Mouse (Mus musculus): ENCODE measurements at regions not wholly inside any gene's neighbourhood (a gene's known extent, or its start where the extent isn't known, plus 50 kb on each side); places are given as distances from the start of the nearest gene placed in this dataset.

DNA sequence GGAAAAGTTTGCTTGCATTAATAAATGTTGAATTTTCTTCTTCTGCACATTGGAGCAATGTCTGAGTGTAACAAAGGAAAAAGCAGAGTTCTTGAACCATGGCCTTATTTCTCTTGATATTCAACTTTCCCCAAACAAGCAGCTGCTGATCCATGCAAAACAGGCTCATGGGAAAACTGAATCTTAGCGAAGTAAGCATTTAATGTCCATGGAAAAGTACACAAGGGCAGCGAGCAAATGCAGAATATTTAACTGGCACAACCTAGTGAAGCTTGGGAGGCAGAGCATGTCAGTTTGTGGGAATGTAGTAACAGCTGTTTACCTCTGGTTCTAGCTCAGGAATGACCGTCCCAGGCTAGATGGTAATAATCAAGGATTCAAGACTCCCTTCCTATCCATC, 766.7 kb downstream of the Nr2f2 start:
- no peaks in the 10 kb centered on the region for H3K9me3 ChIP-seq (ENCODE audit: control insufficient read depth, low read depth, low read length)
- no peak overlapping the region for H3K9ac ChIP-seq (replicated peaks; ENCODE audit: low read depth, low read length)
- H3K27me3 ChIP-seq (ENCODE audit: control insufficient read depth, insufficient read depth, low read length), result no peaks in the 10 kb centered on the region

DNA sequence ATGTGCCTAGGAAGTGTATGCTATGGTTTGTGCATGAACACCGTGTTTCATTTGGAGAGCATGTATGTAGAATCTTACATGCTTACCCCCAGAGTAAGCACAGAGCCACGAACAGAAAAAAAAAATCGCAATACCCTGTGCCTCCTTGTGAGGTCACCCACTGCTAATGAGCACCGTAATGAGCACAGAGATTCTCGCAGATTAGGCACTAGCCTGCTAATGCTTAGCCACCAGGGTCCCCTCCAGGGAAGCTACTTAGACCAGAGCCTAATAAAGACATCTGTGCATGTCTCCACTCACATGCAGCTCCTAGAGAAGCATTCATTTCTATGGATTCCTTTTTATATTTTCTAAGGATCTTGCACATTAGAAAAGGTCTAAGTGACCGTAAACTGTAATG, 780.8 kb downstream of the Nr2f2 start:
- no peaks in the 10 kb centered on the region for H3K36me3 ChIP-seq (ENCODE audit: control insufficient read depth, insufficient read depth, low read length)
- no peaks in the 10 kb centered on the region for H3K27me3 ChIP-seq (ENCODE audit: control insufficient read depth, insufficient read depth, low read length)
- 55% methylated on average over 6 of the region's 6 CpGs for WGBS
- ATAC-seq (ENCODE audit: insufficient number of reproducible peaks, insufficient read depth, low FRiP score, low read depth), result no peak
- H3K27ac ChIP-seq (ENCODE audit: low read length), result no peak overlapping the region
- H3K4me2 ChIP-seq (replicated peaks; ENCODE audit: low read depth, low read length), result no peak overlapping the region
- H3K9me3 ChIP-seq (ENCODE audit: control insufficient read depth, low read depth, low read length), result no peaks in the 10 kb centered on the region
- H3K9ac ChIP-seq (replicated peaks; ENCODE audit: low read depth, low read length), result no peak overlapping the region
- no peak overlapping the region for H3K4me3 ChIP-seq (ENCODE audit: low read depth, low read length)
- no peaks in the 10 kb centered on the region for H3K4me1 ChIP-seq (ENCODE audit: control insufficient read depth, insufficient read depth, low read length)

More for the DNA sequence above, 766.7 kb downstream of the Nr2f2 start:
- Histone ChIP-seq H3K4me1 (ENCODE audit: control insufficient read depth, insufficient read depth, low read length) (no peaks in the 10 kb centered on the region), H3K4me2 (replicated peaks; ENCODE audit: low read depth, low read length) (no peak overlapping the region), H3K36me3 (ENCODE audit: control insufficient read depth, insufficient read depth, low read length) (no peaks in the 10 kb centered on the region), H3K27ac (ENCODE audit: low read length) (no peak overlapping the region), H3K4me3 (ENCODE audit: low read depth, low read length) (no peak overlapping the region)
- WGBS, result 73% methylated on average over 3 of the region's 3 CpGs
- no peak for ATAC-seq (ENCODE audit: insufficient number of reproducible peaks, insufficient read depth, low FRiP score, low read depth)

DNA sequence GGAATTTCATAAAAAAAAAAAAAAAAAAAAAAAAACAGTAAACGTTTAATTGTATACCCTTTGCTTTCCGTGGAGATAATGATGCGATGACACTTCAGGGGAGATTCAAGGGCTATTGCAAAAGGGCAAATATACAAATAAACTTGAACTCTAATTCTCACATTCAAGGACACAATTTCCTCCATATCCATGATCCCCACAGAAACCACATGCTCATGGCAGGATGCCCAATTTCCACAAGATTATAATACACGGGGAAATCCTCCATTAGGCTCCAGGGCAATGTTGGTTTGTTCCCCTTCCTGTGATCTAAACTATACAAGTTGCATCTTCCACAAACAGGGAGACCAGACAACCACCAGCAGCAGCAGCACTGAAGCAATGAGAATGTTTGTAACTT, 781.4 kb downstream of the Nr2f2 start:
- Histone ChIP-seq H3K27ac (ENCODE audit: low read length) (no peak overlapping the region), H3K9me3 (ENCODE audit: control insufficient read depth, low read depth, low read length) (no peaks in the 10 kb centered on the region), H3K27me3 (ENCODE audit: control insufficient read depth, insufficient read depth, low read length) (no peaks in the 10 kb centered on the region), H3K36me3 (ENCODE audit: control insufficient read depth, insufficient read depth, low read length) (no peaks in the 10 kb centered on the region), H3K9ac (replicated peaks; ENCODE audit: low read depth, low read length) (no peak overlapping the region), H3K4me1 (ENCODE audit: control insufficient read depth, insufficient read depth, low read length) (no peaks in the 10 kb centered on the region), H3K4me3 (ENCODE audit: low read depth, low read length) (no peak overlapping the region), H3K4me2 (replicated peaks; ENCODE audit: low read depth, low read length) (no peak overlapping the region)
- WGBS, result 70% methylated on average over 4 of the region's 4 CpGs
- ATAC-seq (ENCODE audit: insufficient number of reproducible peaks, insufficient read depth, low FRiP score, low read depth), result no peak

DNA sequence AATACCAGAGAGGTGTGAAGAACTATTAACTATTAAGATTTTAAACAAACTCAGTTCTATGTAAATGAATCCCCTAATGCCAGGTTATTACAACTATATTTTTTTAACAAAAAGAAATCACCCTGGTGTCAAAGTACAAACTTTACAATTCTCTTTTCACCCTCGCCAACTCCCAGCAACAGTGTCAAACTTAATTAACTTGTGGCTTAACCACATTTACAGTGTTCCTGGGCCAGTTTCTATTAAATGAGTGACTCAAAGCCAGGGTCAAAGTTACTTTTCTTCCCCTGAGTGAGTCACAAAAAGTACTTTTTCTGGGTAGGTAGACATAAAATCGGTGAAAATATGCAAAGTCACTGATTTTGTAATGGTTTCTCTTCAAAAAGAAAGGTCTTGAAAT, 782.0 kb downstream of the Nr2f2 start:
- Histone ChIP-seq H3K4me2 (replicated peaks; ENCODE audit: low read depth, low read length) (no peak overlapping the region), H3K27ac (ENCODE audit: low read length) (no peak overlapping the region), H3K36me3 (ENCODE audit: control insufficient read depth, insufficient read depth, low read length) (no peaks in the 10 kb centered on the region), H3K27me3 (ENCODE audit: control insufficient read depth, insufficient read depth, low read length) (no peaks in the 10 kb centered on the region), H3K4me1 (ENCODE audit: control insufficient read depth, insufficient read depth, low read length) (no peaks in the 10 kb centered on the region), H3K9me3 (ENCODE audit: control insufficient read depth, low read depth, low read length) (no peaks in the 10 kb centered on the region), H3K4me3 (ENCODE audit: low read depth, low read length) (no peak overlapping the region), H3K9ac (replicated peaks; ENCODE audit: low read depth, low read length) (no peak overlapping the region)
- 86% methylated on average over 2 of the region's 2 CpGs for WGBS
- no peak for ATAC-seq (ENCODE audit: insufficient number of reproducible peaks, insufficient read depth, low FRiP score, low read depth)

DNA sequence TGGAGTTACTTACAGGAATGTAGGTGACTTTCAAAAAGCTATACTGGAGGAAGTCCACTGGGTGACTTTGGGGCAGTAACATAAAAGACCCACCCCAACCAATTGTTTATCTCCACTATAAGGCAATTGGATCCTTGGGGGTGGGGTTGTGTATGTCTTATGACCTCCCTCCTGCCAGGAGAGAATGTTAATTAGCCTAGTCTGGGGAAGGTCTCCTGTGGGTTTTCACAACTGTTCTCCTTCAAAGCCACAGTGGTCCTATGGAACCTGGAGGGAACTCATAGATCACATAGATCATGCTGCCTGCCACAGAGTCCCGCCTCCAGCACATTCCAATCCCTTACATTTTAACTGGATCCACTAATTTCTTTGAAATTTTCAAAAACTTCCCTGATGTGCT, 782.6 kb downstream of the Nr2f2 start:
- no peak overlapping the region for H3K9ac ChIP-seq (replicated peaks; ENCODE audit: low read depth, low read length)
- no peaks in the 10 kb centered on the region for H3K27me3 ChIP-seq (ENCODE audit: control insufficient read depth, insufficient read depth, low read length)
- H3K36me3 ChIP-seq (ENCODE audit: control insufficient read depth, insufficient read depth, low read length), result no peaks in the 10 kb centered on the region
- WGBS, result 52% methylated on average over 1 of the region's 1 CpGs
- no peak overlapping the region for H3K4me3 ChIP-seq (ENCODE audit: low read depth, low read length)
- no peak overlapping the region for H3K27ac ChIP-seq (ENCODE audit: low read length)
- no peak overlapping the region for H3K4me2 ChIP-seq (replicated peaks; ENCODE audit: low read depth, low read length)
- H3K4me1 ChIP-seq (ENCODE audit: control insufficient read depth, insufficient read depth, low read length), result no peaks in the 10 kb centered on the region
- no peak for ATAC-seq (ENCODE audit: insufficient number of reproducible peaks, insufficient read depth, low FRiP score, low read depth)
- H3K9me3 ChIP-seq (ENCODE audit: control insufficient read depth, low read depth, low read length), result no peaks in the 10 kb centered on the region

DNA sequence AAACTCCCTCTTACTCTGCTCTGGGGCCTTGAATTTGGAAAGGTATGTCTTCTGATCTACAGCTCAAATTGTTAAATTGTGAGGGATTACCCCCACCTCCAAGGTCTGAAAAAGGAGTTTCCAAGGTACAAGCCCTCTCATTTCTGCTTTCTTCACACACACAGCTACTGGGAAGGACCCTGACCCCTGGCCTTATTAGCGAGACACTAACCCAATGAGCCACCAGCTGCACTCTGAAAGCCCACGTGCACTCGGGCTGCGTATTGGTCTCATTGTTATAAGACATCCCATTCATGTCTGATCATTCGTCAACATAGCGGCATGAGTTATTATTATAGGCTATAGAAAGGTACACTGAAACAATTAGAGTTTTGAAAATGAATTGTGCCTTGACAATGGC, 784.9 kb downstream of the Nr2f2 start:
- no peaks in the 10 kb centered on the region for H3K36me3 ChIP-seq (ENCODE audit: control insufficient read depth, insufficient read depth, low read length)
- no peak overlapping the region for H3K9ac ChIP-seq (replicated peaks; ENCODE audit: low read depth, low read length)
- no peak overlapping the region for H3K4me2 ChIP-seq (replicated peaks; ENCODE audit: low read depth, low read length)
- no peak overlapping the region for H3K27ac ChIP-seq (ENCODE audit: low read length)
- WGBS, result 54% methylated on average over 6 of the region's 6 CpGs
- H3K9me3 ChIP-seq (ENCODE audit: control insufficient read depth, low read depth, low read length), result no peaks in the 10 kb centered on the region
- ATAC-seq (ENCODE audit: insufficient number of reproducible peaks, insufficient read depth, low FRiP score, low read depth), result no peak
- no peak overlapping the region for H3K4me3 ChIP-seq (ENCODE audit: low read depth, low read length)
- no peaks in the 10 kb centered on the region for H3K27me3 ChIP-seq (ENCODE audit: control insufficient read depth, insufficient read depth, low read length)
- no peaks in the 10 kb centered on the region for H3K4me1 ChIP-seq (ENCODE audit: control insufficient read depth, insufficient read depth, low read length)

DNA sequence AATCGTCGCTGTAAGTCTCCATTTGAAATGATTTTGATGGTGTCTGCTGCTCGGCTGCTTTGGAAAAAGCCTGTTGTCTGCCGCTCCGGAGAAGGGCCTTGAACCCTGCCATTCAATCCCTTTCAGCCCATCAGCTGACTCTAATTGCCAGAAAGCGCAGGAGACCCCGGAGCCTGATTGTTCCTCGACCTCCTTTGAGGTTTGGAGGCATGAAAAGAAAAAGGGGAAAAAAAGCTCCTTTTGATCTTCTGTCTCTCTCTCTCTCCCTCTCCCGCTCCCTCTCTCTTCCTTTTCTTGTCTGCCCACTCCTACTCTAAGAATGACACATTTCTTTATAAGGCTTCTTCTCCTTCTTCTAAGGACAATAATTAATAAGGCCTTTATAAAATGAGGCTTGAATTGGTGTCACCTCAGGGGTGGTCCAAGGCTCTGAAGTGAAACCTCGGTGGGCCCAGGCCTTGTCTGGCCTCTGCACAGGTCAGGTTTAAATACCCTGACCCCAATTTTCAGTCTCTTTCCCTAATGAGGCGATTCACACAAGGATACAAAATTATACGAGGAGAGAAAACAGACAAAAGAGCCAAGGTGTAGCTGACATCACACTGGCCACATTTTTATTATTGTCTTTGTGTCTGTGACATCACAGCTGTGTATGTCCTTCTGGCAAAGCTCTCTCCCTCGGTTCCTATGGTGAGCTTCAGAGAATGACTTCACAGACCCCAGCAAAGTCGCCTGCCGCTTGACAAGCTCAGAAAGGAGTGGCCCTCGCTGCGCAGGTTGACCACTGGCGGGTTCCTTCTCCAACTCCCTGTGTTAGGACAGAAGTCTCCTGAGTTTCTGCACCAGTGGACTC, 787.4 kb downstream of the Nr2f2 start:
- Histone ChIP-seq H3K36me3 (ENCODE audit: control insufficient read depth, insufficient read depth, low read length) (no peaks in the 10 kb centered on the region), H3K4me1 (ENCODE audit: control insufficient read depth, insufficient read depth, low read length) (no peaks in the 10 kb centered on the region), H3K9me3 (ENCODE audit: control insufficient read depth, low read depth, low read length) (no peaks in the 10 kb centered on the region), H3K9ac (replicated peaks; ENCODE audit: low read depth, low read length) (no peak overlapping the region), H3K4me3 (ENCODE audit: low read depth, low read length) (no peak overlapping the region), H3K4me2 (replicated peaks; ENCODE audit: low read depth, low read length) (no peak overlapping the region), H3K27ac (ENCODE audit: low read length) (no peak overlapping the region), H3K27me3 (ENCODE audit: control insufficient read depth, insufficient read depth, low read length) (no peaks in the 10 kb centered on the region)
- 58% methylated on average over 18 of the region's 18 CpGs for WGBS
- no peak for ATAC-seq (ENCODE audit: insufficient number of reproducible peaks, insufficient read depth, low FRiP score, low read depth)

DNA sequence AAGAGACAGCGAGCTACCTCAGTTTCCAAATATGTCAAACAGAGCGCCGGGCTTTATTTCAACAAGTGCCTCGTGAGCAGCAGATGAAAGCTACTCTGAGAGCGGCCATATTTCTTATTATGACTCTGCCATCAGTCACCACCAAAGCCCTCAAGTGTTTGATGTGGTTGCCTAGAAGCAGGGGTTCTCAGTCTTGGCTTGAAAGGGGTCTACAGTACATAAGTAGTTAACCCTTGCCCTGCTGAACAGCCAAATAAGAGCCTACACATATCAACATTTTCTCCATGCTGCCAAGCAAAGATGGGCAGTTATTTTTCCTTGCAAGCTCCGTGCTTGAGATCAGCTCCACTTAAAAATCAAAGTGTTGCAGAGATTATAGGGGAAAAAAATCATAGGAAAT, 788.8 kb downstream of the Nr2f2 start:
- Histone ChIP-seq H3K4me1 (ENCODE audit: control insufficient read depth, insufficient read depth, low read length) (no peaks in the 10 kb centered on the region), H3K36me3 (ENCODE audit: control insufficient read depth, insufficient read depth, low read length) (no peaks in the 10 kb centered on the region), H3K9me3 (ENCODE audit: control insufficient read depth, low read depth, low read length) (no peaks in the 10 kb centered on the region), H3K27me3 (ENCODE audit: control insufficient read depth, insufficient read depth, low read length) (no peaks in the 10 kb centered on the region), H3K9ac (replicated peaks; ENCODE audit: low read depth, low read length) (no peak overlapping the region), H3K4me3 (ENCODE audit: low read depth, low read length) (no peak overlapping the region), H3K27ac (ENCODE audit: low read length) (no peak overlapping the region), H3K4me2 (replicated peaks; ENCODE audit: low read depth, low read length) (no peak overlapping the region)
- 66% methylated on average over 6 of the region's 6 CpGs for WGBS
- no peak for ATAC-seq (ENCODE audit: insufficient number of reproducible peaks, insufficient read depth, low FRiP score, low read depth)

DNA sequence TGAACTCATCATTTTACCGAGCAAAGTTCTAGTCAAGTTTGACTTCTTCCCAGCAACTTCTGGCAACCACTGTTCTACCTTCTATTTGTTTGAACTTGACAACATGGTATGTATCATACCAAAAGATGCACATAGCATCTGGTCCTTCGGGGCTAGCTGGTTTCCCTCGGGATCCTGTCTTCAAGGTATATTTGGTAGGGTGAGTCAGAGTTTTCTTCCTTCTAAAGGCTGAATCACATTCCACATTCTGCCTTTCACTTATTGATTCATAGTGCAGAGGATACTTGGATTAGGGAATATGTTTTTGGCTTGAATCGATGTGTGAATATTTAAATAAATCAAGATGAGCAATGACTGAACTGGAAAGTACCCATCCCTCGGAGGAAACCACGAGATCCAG, 789.9 kb downstream of the Nr2f2 start:
- Histone ChIP-seq H3K9ac (replicated peaks; ENCODE audit: low read depth, low read length) (no peak overlapping the region), H3K4me1 (ENCODE audit: control insufficient read depth, insufficient read depth, low read length) (no peaks in the 10 kb centered on the region), H3K9me3 (ENCODE audit: control insufficient read depth, low read depth, low read length) (no peaks in the 10 kb centered on the region), H3K4me2 (replicated peaks; ENCODE audit: low read depth, low read length) (no peak overlapping the region), H3K27ac (ENCODE audit: low read length) (no peak overlapping the region), H3K36me3 (ENCODE audit: control insufficient read depth, insufficient read depth, low read length) (no peaks in the 10 kb centered on the region), H3K27me3 (ENCODE audit: control insufficient read depth, insufficient read depth, low read length) (no peaks in the 10 kb centered on the region), H3K4me3 (ENCODE audit: low read depth, low read length) (no peak overlapping the region)
- no peak for ATAC-seq (ENCODE audit: insufficient number of reproducible peaks, insufficient read depth, low FRiP score, low read depth)
- WGBS, result 84% methylated on average over 6 of the region's 6 CpGs
